Mouse (Mus musculus): ENCODE measurements around the gene Memo1.

GRCm38 (mm10) chr17:74315445-74316308 lies 20.4 kb upstream of the Memo1 start:
- TF ChIP-seq EP300 (IDR thresholded peaks at IDR 0.05; ENCODE audit: low read length): no peak
- TF ChIP-seq ZNF384 (IDR thresholded peaks at IDR 0.05; ENCODE audit: low read depth, low read length): peak; percentile 49

Data from CH12.LX (cell line).